Mouse (Mus musculus) megakaryocyte, adult 5-6 weeks (primary cell): ENCODE measurements around the gene Fignl1. TPM values are rescaled to one million over a fixed set of nuclear protein-coding genes. Genes with fewer than 3 reads are reported as not detected.

Experiments
- ATAC-seq: 2 replicates; pipeline ENCODE4 v1.8.0; 2016; ENCODE audit warnings: mild to moderate bottlenecking, inconsistent platforms; ENCODE audit not compliant: poor library complexity, severe bottlenecking
- total RNA-seq, 2 experiments: library from RNA; stranded (forward) in 1 of 2; stranded (reverse) in 1 of 2; fragments of 153-499, 151-499 nt in 1 of 2; fragments of 221-1000, 200-1000 nt in 1 of 2; gene quantifications; 2 replicates each; pipeline versions ENCODE4 v1.2.3 to v1.2.4; 2015 to 2017

The Fignl1 gene
- total RNA-seq (2015) (45.4 and 46.4 TPM in 2 replicates), total RNA-seq (2017) (64.2 and 65.6 TPM in 2 replicates)

DNA sequence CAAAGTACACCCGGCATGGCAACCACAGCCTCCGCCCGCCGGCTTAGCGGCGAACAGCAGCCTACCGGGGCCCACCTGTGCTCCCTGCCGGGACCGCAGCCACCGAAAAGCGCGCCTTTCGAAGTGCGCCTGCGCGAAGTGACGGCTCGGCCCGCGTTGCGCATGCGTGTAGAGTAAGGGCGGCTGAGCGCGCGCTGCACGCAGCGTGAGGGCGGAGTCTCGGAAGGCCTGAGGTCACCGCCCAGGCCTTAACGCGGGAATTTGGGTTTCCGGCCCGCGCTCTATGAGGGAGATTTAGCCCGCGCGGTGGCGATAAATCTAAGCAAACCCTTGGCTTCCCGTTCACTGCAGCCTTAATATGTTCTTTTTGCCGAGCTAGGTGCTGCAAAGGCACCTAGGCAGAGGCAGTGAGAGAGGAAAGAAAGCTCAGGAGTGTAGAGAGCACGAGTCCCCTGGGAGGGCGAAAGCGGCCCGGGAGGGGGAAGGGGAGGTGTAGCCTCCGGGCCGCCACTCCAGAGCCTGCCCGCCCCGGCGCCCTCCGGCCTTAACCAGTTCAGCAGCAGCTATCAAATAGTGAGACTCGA is at the start of gene Fignl1:
Gene Fignl1, minus strand, starts transcription at position 143 of the 584 bp plus-strand sequence.
- ATAC-seq: peak; percentile 87

DNA sequence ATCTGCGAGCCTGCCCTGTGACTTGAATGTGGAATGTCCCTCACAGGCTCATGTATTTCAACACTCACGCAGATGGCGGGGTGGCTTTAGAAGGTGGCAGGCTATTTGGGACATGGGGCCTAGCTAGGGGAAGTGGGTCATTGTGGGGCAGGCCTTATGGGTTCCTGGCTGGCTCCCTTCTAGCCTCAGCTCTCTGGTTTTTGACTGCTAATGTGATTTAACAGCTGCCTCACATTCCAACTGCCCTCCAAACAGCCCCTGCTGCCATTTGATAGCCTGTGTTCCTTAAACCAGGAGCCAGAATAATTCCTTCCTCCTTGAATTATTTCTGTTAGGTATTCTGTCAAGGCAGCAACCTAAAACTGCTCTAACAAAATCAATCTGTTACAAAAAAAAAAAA is 48.2 kb upstream of the Fignl1 start:
- ATAC-seq: no peak

DNA sequence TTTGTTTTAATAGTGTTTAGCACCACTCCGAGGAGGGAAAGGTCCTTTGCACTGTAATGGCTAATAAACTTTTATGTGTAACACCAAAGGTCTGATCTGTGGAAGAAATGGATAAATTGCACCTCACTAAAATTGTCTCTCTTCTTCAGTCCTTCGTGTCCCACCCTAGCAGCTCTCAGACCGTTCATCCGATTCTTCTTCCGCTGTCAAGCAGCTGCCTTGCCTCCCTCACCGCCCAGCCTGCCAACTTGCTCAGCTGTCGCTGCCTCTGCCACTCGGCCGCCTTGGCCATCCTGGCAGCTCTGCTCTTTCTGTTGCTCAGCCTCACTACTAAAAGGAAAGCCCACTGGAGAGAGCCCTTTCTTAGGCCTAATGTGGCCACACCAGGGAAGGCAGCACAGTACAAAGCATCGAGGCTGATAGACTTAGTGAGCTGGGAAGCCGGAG is 46.9 kb upstream of the Fignl1 start:
- no peak for ATAC-seq

DNA sequence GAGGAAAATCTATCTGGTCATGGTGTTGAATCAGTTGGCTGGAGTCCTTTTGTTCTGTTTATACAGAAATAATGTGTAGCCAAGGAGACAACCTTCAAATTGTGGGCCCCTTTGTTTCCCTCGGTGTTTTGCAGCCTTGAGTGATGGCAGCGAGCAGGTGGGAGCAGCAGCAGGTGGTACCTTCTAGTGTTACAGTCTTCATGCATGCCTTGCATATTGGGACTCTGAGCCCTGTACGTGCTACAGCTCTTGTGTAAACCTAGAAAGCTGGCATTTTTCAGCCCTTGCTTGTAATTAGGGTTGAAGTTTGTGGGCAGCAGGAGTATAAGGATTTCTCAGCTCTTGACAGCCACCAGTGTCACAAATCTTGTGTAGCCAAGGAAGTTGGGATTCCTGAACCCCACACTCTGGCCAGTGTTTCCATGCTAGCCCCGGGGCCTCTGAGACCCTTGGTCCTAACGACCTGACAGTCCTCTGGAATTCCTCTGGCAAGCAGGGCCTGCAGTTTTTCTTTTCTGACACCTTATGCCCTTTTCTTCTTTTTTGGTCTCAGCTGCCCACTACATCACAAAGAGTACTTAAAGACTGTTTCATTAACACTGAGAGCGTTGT is 46.4 kb upstream of the Fignl1 start:
- ATAC-seq: no peak

DNA sequence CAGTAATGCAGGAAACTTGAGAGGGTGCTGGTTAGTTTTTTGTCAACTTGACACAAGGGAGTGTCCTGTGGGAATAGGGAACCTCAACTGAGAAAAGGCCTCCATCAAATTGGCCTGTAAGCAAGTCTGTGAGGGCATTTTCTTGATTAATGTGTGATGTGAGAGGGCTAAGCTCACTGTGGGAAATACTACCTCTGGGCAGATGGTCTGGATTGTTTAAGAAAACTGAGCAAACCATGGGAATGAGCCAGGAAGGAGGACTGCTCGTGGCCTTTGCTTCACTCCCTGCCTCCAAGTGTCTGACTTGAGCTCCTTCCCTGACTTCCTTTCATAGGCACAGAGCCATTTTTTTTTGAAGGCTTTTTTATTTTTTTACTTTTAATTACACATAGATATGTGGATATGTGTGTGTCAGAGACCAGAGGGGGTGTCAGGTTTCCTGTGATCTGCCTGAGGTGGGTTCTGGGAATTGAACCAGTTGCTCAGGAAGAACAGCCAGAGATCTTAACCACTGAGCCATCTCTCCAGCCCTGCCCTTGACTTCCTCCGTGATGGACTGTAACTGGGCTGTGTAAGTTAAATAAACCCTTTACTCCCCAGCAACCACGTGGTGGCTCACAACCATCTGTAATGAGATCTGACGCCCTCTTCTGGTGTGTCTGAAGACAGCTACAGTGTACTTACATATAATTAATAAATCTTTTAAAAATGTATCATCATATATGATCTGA is 45.1 kb upstream of the Fignl1 start:
- ATAC-seq: no peak

DNA sequence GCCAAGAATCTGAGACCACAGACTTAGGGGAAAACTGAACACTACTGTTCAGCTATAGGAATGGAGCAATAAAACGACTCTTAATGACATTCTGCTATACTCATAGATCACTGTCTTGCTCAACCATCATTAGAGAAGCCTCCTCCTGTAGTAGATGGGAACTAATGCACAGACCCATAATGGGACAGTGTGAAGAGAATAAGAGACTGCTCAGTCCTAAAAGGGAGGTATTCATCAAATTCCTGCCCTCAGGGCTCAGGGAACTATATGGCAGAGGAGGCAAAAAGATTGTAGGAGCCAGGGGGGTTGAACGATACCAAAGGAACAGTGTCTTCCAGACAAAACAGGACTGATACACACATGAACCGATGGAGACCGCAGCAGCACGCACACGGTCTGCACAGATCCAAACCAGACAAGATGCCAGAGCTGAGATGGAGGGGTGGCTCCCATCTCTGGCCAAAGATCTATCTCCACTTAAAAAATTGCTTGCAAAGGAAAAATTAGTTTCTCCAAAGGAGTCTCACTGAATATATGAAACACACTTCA is 43.3 kb upstream of the Fignl1 start:
- no peak for ATAC-seq

DNA sequence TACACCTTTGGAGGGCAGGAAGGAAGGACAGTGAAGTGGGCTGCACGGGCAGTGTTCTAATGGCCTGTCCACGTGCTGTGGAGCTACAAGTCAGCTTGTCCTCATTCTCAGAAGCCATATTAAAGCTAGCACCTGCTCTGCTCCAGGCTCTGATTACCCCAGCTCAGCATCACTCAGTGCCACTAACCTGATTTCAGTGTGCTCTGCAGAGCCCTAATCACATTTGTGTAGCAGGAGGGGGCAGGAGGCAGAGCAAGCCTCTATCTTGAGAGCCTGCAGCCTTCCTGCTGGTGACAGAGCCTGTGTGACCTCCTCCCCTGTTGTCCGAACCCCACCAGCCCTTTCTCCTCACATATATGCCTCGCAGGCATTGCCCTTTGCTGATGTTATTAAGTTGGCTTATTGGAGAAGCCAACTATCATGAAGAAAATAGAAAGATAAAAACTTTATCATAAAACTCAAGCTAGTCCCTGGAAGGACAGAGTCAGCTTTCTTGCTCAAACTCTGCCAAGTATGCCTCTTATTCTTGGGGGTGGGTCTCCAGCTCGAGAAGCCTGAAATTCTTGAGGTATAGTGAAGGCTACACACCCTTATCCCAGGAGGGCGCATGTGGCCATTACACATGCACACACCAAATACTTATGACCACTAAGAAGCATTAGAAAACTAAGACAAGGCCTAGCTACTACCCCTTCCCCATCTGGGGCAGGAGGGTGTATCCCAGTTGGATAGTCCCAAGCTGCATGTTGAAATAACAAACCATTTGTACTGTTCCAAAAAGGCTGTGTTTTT is 41.9 kb upstream of the Fignl1 start:
- no peak for ATAC-seq

DNA sequence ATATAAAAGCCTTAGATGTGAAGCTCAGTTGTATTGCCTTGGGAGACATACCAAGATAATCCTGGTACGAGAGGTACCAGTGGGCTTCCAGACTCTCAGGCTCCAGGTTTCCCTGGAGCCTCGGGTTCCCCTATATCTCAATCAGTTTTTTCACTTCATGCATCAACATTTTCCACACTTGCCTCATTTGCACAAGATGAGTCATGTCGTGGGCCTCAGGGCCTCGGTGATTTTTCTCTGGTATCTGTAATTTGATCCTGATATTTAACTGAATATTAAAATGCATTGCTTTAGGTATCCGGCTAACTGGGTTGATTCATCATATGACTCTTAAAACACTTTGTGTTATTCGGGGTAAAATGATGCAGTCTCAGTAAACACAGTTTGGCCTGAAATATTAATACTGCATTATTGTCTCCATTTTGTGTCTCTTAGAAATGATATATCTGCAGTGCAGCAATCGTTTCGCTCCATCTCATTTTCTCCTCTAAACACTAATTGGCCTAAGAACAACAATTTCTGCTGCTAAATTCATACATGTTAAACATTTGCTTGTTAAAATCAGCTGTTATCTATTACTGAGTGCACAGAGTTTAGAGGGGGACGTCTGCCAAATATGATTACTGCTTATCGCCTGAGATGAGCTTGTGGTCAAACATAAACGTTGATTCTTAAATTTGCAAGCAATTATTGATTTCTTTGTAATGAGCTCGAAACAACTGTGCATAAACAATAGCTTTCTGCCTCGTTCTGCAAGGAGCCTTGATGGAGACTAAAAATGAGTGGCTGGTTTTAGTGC is 41.0 kb upstream of the Fignl1 start:
- no peak for ATAC-seq

DNA sequence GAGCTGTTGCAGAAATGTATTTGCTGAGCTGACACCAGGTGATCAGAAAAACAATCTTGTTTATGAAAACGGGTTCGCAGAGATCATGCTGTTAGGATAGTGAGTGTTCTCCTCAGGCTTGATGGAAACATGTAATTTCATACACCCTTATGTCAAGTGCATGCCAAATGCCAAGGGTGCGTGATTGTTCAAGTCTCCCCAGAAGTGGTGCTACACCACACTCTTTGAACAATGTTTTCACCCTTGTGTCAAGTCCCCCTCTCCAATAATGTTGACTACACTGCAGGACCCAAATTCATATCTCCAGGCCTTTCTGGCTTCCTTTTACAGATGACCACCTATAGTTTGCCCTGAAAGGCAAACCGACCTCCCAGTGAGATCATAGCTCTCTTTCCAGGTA is 39.7 kb upstream of the Fignl1 start:
- no peak for ATAC-seq

DNA sequence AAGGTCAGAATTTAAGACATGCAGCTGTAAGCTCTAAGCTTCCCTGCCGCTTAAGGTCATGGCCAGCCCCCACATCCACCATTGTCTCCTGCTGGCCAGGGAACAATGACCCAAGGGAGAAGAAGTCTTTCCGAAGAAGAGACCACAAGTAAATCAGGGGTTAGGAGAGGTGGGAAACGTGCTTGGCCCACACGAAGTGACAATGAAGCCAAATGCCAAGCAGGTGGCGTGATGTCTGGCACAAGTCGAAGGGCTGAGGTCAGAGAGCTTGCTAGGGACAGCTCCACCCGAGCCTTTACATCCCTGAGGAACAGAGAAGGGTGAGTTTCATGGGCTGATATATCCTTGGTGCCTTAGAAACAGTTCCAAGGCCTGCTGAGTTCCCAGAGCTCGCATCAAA is 36.3 kb upstream of the Fignl1 start:
- ATAC-seq: no peak

DNA sequence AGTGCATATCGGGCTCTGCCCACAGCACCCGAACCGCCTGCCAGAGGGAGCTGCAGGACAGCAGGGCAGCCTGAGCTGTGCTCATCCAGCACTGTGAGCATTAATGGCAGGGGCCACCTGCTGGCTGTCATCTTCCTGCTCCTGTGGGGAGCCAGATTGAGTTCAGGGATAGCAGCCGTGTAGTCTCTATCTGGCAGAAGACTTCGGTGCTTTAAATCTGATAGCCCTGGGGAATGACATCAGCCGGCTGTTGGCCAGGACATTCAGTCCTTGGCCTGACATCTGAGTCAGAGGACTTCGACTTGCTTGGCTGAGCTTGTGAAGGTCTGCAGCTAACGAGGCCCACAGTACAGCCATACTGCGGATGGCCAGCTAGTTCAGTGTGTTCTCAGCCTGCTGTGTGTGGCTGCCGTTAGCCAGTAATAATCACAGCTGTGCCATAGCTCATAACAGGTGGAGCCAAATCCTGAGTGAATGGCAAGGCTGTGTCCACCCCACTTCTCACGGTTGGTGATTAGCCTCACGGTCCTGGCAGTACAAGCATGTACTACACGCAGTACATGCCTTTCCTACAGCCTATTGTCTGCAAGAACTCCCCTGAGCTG is 35.7 kb upstream of the Fignl1 start:
- ATAC-seq: no peak

DNA sequence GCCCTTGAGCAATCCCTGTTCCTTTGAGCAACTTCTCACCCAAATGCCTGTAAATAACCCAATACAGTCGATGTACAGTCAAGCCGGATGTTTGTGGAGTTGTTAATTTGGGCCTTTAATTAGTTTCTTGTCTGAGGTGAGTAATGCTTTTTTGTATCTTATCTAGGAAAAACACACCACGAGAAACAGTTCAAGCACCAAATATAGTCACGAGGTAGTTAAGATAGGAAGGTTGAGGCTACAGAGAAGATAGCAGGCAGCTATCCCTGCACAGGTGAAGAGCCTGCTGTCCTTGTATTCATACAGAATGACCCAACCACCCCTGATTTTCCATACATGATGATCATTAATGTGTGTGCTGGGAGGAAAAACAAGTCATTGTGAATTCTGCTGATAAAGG is 32.8 kb upstream of the Fignl1 start:
- ATAC-seq: no peak

DNA sequence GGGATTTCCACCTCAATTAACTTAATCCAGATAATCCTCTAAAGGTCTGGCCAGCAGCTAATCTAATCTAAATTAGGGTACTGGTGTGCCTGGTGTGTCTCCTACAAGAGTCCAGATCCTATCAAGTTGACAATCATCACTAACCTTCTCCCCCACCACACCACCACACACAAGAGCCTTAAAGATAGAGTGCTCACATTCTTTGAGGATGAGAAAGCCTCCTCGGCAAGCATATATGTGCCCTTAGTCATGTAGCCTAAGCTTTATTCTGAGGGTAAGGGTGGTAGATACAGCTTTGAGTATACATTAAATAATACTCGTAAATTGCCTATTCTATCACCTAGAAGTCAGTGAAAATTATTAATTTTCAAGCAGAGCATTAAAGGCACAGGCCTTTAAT is 32.0 kb upstream of the Fignl1 start:
- no peak for ATAC-seq

DNA sequence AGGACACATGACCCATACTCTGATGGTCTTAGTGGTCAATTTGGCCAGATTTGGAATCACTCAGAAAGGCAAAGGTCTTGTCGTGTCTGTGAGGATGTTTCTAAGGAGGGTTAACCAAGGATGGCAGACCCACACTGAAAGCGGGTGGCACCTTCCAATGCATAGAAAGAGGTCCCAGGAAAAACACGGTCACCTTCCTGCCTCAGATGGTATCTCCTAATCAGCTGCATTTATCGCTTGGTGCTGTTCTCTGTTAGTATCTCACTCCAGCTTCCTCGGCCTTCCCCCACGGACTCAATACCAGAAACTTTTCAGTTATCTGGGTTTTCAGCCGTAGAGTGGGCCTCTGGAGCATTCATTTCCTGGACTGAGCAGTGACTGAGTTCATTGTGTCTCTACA is 31.1 kb upstream of the Fignl1 start:
- no peak for ATAC-seq

DNA sequence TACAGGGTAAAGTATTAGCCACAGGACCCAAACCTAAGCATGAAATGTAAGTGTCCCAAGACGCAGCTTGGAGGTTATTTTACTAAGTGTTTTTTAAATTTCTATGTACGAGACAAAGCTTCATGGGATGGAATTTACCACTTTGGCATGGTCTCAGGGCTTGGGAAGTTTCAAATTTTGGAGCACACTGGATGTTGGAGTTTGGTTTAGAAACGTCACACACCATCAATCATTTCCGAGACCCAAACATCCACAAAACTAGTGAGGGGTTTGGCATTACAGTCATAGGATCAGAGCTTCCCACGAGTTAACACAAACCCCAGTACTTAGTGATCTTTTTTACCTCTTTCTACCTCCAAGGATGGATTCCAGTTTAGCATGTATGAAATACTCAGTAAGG is 28.6 kb upstream of the Fignl1 start:
- no peak for ATAC-seq

DNA sequence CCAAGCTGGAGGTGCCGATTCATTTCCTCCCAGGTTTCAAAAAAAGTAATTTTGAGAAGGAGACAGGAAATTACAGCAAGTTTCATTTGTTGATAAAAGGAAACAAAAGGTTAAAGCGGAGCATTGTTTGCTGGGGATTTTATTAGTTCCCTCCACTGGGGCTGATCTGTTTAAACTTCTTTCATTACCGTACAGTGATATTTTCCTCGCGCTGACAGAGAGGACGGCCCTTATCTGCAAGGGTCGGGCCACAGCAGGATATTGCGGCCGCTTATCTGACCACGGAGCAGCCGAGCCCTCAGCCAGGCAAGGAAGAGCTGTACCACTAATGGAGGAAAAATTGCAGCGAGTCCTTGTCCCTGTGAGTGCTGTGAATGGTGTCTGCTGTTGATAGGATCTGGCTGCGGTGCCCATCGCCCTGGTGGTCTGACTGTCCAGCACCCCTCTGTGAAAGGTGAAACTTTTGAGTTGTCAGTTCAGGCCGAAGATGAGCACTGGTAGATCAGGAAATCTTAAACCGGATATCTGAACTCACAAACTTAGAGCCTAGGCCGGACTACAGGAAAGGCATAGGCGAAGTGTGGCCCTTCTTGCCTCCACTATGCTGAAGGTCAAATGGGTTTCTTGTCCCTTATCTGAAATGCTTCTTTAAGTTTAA is 28.1 kb upstream of the Fignl1 start:
- peak; percentile 80 for ATAC-seq

DNA sequence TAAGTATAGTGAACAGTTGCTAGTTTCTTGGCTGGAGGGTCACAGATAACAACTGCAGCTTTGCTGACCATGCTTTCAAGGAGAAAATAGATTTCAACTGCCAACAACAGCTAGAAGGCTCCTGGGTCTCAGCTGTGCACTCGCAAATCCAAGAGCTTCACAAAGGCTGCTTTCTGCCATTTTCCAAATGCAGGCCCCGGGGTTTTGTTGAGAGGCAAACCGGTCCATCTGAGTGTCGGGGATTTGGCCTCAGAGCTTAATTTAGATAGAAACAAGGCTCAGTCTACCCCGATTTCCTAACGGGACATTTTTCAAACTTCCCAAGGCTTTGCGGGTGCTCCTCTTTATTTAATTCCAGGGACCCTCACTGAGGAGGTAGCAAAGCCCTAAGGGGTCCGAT is 27.5 kb upstream of the Fignl1 start:
- ATAC-seq: no peak

DNA sequence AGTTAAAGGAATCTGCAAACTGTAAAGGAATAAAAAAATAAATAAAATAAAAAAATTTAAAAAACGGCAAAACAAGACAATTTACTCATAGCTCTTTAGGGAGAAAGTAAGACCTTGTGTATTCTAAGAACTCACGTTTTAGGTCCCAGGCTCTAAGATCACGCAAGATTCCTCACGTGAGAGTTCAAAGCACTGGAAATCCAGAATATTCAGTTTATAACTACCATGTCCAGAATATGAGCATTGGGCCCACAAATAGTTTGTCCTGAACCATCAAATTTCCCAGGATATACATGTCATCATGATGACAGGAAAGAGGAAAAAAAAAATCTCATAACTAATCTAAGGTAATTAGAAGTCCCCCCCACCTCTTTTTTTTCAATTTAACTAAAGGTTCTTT is 27.0 kb upstream of the Fignl1 start:
- ATAC-seq: no peak

DNA sequence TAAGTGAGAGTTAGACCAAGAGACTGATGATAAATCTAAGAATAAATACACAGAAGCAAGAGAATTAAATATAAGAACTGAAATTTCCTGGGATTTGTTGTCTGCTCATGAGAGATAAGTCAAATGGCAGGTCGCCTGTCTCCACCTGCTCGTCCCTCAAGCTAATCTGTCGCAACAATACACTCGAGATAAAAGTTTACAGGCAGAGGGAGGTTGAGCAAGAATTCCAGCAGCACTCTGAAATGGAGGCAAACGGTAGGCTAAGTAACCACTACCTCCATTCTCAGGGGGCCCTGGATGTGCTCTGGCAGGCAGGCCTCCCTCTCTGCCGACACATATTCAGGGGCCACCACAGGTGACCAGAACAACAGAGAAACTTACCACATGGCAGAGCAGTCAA is 26.6 kb upstream of the Fignl1 start:
- no peak for ATAC-seq
